Mouse (Mus musculus) liver, embryonic 12.5 days (tissue): Measurements from ENCODE around the gene Urgcp. TPM values are rescaled to one million over a fixed set of nuclear protein-coding genes. Genes with fewer than 3 reads are reported as not detected.

Source experiments
- ATAC-seq: fragments of 200-750 bp; cut with Nextera tagmentation; 2 replicates; pipeline ENCODE4 v1.8.0; 2017; ENCODE audit warnings: moderate number of reproducible peaks, mild to moderate bottlenecking, moderate library complexity
- H3K27ac ChIP-seq: fragments of 300-500 bp; sonication (generic); 2 replicates; pipeline ENCODE4 v1.5.1; 2016; ENCODE audit warnings: mild to moderate bottlenecking
- H3K27me3 ChIP-seq: fragments of 300-500 bp; sonication (generic); replicated peaks from 2 replicates; pipeline ENCODE4 v1.6.1; 2016; ENCODE audit warnings: mild to moderate bottlenecking, moderate library complexity
- H3K36me3 ChIP-seq: fragments of 300-500 bp; sonication (generic); 2 replicates; pipeline ENCODE4 v1.6.1; 2016; ENCODE audit warnings: mild to moderate bottlenecking, moderate library complexity
- H3K4me1 ChIP-seq: fragments of 300-500 bp; sonication (generic); 2 replicates; pipeline ENCODE4 v1.6.1; 2016
- H3K4me2 ChIP-seq: fragments of 300-500 bp; sonication (generic); 2 replicates; pipeline ENCODE4 v1.6.1; 2016; ENCODE audit warnings: mild to moderate bottlenecking, moderate library complexity
- H3K4me3 ChIP-seq: fragments of 300-500 bp; sonication (generic); 2 replicates; pipeline ENCODE4 v1.5.1; 2016; ENCODE audit warnings: mild to moderate bottlenecking, moderate library complexity
- H3K9ac ChIP-seq: fragments of 300-500 bp; sonication (generic); 2 replicates; pipeline ENCODE4 v1.6.1; 2016; ENCODE audit warnings: mild to moderate bottlenecking, moderate library complexity
- H3K9me3 ChIP-seq: fragments of 300-500 bp; sonication (generic); replicated peaks from 2 replicates; pipeline ENCODE4 v1.6.1; 2016; ENCODE audit warnings: mild to moderate bottlenecking, moderate library complexity
- WGBS: fragments of 180-500 bp; shearing (Covaris S2); methylation state at CpG from one replicate; pipeline ENCODE4 v1.1.7; 2016; ENCODE audit not compliant: insufficient replicate concordance; 5-methylcytosine and 5-hydroxymethylcytosine counted together
- polyA plus RNA-seq: library from polyadenylated mRNA; unstranded; fragments of >200 nt; fragmentation: Nextera tagmentation; extraction: Ambion mirVana; gene quantifications from 2 replicates; pipeline ENCODE4 v1.2.1, GENCODE M21; 2016

Urgcp gene
- polyA plus RNA-seq, 1 experiment from 2014 or later = 14.6 TPM

DNA sequence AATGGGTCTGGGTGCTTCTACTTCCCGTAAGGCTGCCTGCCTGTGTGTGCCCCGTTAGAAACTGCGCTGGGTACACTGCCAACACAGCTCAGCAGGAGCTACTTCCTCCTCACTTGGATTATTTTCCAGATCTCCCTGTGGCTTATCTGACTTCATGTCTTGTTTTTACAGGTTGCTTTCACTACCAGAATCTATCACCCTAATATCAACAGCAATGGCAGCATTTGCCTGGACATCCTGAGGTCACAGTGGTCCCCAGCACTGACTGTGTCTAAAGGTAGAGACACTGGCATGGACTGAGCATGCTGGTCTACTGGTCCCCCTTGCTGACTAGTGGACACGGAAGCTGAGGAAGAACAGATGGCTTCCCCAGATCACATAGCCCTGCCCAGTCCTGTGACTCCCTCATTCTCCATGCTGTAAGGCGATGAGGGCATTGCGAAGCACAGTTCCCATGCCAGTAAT lies 17.9 kb upstream of the Urgcp start:
- Histone ChIP-seq H3K9ac (no peak overlapping the region), H3K4me1 (peaks cover 16% of the 10 kb centered on the region), H3K9me3 (no peaks in the 10 kb centered on the region), H3K4me3 (no peak overlapping the region), H3K27ac (no peak overlapping the region), H3K4me2 (no peak overlapping the region), H3K36me3 (peaks cover 6% of the 10 kb centered on the region), H3K27me3 (no peaks in the 10 kb centered on the region)
- 86% methylated on average over 6 of the region's 6 CpGs for WGBS
- ATAC-seq = no peak

DNA sequence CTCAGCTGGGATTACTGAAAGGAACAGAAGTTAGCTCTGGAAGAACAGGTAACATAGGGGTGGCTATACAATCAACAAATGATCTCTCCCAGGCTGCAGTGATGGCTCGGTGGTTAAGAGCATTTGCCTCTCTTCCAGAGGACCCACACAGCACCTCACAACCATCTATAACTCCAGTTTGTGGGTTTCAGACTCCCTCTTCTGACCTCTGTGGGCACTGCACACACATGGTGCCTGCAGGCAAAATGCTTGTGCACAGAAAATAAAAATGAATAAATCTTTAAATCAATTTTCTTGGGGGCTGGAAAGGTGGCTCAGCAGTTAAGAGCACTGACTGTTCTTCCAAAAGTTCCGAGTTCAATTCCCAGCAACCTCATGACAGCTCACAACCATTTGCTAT lies 16.3 kb upstream of the Urgcp start:
- H3K4me3 ChIP-seq = no peak overlapping the region
- no peak overlapping the region for H3K9ac ChIP-seq
- H3K27ac ChIP-seq = no peak overlapping the region
- 54% methylated on average over 2 of the region's 2 CpGs for WGBS
- H3K4me1 ChIP-seq = peaks cover 16% of the 10 kb centered on the region
- no peak for ATAC-seq
- no peaks in the 10 kb centered on the region for H3K27me3 ChIP-seq
- H3K9me3 ChIP-seq = no peaks in the 10 kb centered on the region
- no peak overlapping the region for H3K4me2 ChIP-seq
- H3K36me3 ChIP-seq = peaks cover 6% of the 10 kb centered on the region

DNA sequence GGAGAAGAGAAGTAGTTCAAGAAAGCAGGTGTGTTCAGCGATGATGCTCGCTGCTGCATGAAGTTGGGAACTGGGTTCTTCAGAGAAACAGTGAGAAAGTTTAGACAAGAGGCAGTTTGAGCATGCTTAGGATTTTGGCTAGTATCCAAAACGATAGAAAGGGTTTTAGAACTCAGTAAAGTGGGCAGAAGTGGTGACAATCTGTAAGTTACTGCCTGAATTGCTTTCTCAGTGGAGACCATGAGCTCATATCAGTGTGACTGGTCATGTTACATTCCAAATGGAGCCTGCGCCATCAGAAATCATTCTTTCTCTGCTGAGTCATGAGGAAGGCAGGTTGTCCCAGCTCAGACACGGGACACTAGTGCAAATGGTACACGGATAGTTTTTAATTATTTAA lies 3.8 kb upstream of the Urgcp start:
- H3K4me3 ChIP-seq = no peak overlapping the region
- no peak overlapping the region for H3K4me2 ChIP-seq
- no peaks in the 10 kb centered on the region for H3K27me3 ChIP-seq
- H3K36me3 ChIP-seq = peaks cover 15% of the 10 kb centered on the region
- no peaks in the 10 kb centered on the region for H3K9me3 ChIP-seq
- no peak overlapping the region for H3K9ac ChIP-seq
- WGBS = 79% methylated on average over 6 of the region's 6 CpGs
- ATAC-seq = no peak
- H3K4me1 ChIP-seq = peaks cover 6% of the 10 kb centered on the region
- no peak overlapping the region for H3K27ac ChIP-seq

DNA sequence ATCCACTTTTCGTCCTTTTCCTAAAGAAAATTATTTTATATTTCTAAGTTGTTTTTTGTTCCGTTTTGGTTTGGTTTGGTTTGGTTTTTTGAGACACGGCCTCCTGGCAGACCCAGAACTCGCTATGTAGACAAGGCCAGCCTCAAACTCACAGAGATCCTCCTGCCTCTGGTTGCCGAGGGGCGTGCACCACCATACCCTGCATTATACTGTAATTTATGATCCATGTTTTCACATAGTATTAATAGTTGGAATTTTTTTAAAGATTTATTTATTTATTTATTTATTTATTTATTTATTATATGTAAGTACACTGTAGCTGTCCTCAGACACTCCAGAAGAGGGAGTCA lies 432 bp upstream of the Urgcp start:
- Histone ChIP-seq H3K9me3 (no peaks in the 10 kb centered on the region), H3K9ac (peak overlapping the region; percentile 93), H3K27me3 (no peaks in the 10 kb centered on the region), H3K4me2 (peak overlapping the region; percentile 82), H3K4me3 (peak overlapping the region; percentile 88), H3K36me3 (peaks cover 4% of the 10 kb centered on the region; the same call in 1 of the 2 replicates), H3K4me1 (peaks cover 20% of the 10 kb centered on the region), H3K27ac (peak overlapping the region; percentile 94)
- WGBS = 7% methylated on average over 6 of the region's 6 CpGs
- ATAC-seq = peak; percentile 32; the same call in 1 of the 2 replicates

DNA sequence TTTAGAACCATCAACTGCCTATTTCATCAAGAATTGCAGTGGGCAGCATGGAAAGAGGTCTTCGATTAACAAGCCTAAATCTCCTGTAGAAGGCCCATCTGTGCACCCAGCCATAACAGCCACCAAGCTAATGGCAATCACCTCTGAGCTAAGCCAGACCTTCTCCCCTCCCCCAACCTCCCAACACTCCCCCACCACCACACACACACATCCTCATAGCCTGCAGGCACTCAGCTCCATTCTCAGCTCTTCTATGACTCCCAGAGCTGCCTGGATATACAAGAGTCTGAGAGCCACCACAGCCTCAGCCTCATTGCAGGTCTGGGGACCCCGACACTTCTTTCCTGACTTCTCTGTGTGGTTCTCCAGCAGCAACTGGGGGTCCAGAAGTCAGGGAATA lies 8.4 kb downstream of the Urgcp start:
- Histone ChIP-seq H3K4me1 (no peaks in the 10 kb centered on the region), H3K4me2 (no peak overlapping the region), H3K9me3 (peaks cover 14% of the 10 kb centered on the region), H3K27ac (no peak overlapping the region), H3K9ac (no peak overlapping the region), H3K4me3 (no peak overlapping the region), H3K27me3 (no peaks in the 10 kb centered on the region), H3K36me3 (peaks cover 32% of the 10 kb centered on the region)
- WGBS = 75% methylated on average over 2 of the region's 2 CpGs
- ATAC-seq = no peak

DNA sequence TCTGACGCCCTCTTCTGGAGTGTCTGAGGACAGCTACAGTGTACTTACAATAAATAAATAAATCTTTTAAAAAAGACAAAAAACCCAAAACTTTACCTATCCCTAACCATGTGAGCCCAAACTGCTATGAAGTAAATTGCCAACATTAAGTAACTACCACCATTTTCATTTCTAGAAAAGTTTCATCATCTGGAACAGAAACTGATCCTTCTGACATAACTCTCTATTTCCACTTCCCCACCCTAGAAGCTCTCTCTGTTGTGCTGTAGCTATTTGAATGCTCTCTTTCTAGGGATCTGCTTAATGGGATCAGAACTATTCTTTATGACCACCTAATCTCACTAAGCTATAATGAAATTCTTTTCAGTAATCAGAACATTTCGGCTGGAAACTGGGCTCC lies 17.2 kb downstream of the Urgcp start:
- no peak overlapping the region for H3K4me3 ChIP-seq

DNA sequence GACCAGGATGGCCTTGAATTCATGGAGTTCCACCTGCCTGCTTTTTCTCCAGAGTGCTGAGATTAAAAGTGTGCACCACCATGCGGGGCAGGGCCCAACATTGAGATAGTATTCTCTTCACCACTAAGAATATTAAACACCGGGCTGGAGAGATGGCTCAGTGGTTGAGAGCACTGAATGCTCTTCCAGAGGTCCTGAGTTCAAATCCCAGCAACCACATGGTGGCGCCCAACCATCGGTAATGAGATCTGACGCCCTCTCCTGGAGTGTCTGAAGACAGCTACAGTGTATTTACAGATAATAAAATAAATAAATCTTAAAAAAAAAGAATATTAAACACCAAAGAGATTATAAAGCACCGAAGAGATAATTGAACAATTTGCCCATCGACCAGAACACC lies 20.1 kb downstream of the Urgcp start:
- ATAC-seq = no peak
- 61% methylated on average over 7 of the region's 7 CpGs for WGBS

More for the DNA sequence above, 17.2 kb downstream of the Urgcp start:
- Histone ChIP-seq H3K9me3 (no peaks in the 10 kb centered on the region), H3K4me2 (no peak overlapping the region), H3K4me1 (peaks cover 23% of the 10 kb centered on the region), H3K27ac (no peak overlapping the region), H3K27me3 (no peaks in the 10 kb centered on the region), H3K9ac (no peak overlapping the region), H3K36me3 (peaks cover 6% of the 10 kb centered on the region; the same call in 1 of the 2 replicates)
- no peak for ATAC-seq
- WGBS = 72% methylated on average over 2 of the region's 2 CpGs

DNA sequence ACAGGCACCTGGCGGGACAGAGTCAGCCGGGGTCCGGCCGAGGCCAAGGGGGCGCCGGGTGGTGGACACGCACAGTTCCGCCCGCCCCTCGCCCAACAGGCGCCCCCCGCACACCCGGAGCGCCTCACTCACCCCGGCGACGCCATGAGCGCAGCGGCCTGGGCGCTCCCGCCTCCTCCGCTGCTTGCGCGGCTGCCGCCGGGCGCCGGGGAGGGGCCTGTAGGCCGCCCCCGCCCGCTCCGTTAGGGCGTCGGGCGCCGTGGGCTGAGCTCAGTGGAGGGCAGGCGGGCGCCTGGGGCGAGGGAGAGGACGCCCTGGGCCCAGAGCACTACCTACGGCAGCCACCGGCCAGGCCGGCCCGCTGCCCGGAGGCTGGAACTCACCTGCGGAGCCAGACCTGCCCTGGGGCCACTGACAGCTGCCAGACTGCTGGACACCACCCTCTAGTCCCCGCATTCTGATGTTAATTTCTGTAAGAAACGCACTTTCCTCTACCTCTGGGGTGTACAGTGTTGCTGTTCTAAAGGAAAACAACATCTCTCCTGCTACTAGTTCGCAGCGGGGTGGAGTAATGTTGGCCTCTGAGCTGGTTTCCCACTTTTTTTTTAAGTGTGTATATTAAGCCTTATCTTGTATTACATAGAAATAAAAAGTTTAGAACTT lies 21.1 kb downstream of the Urgcp start:
- ATAC-seq = peak; percentile 99
- Histone ChIP-seq H3K9ac (peak overlapping the region; percentile 99), H3K4me2 (peak overlapping the region; percentile 94), H3K27ac (peak overlapping the region; percentile 85), H3K4me3 (peak overlapping the region; percentile 99), H3K4me1 (peaks cover 36% of the 10 kb centered on the region), H3K36me3 (no peaks in the 10 kb centered on the region), H3K9me3 (no peaks in the 10 kb centered on the region), H3K27me3 (no peaks in the 10 kb centered on the region)
- under 1% methylated on average over 49 of the region's 50 CpGs for WGBS

More for the DNA sequence above, 20.1 kb downstream of the Urgcp start:
- Histone ChIP-seq H3K9ac (no peak overlapping the region), H3K27ac (no peak overlapping the region), H3K36me3 (no peaks in the 10 kb centered on the region), H3K27me3 (no peaks in the 10 kb centered on the region), H3K4me3 (no peak overlapping the region), H3K9me3 (no peaks in the 10 kb centered on the region), H3K4me2 (peak overlapping the region; percentile 94; the same call in 1 of the 2 replicates), H3K4me1 (peaks cover 35% of the 10 kb centered on the region)

DNA sequence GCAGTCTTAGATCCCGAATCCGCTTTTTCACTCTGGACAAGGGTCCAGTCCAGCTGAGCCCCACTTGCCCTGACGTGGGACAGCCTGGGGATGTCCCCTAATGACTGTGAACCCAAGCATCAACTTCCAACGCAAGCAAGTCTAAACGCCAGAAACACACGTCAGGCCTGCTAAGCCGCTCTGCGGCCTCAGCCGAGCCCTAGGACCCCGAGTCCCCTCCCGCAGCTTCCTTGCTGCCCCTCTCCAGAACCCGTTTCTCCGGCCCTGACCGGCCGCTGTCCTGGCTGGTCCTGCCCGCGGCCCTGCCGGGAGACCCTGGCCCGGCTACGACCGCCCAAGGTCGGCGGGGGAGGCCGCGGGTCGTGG lies 21.6 kb downstream of the Urgcp start:
- peak overlapping the region; percentile 99 for H3K9ac ChIP-seq
- H3K9me3 ChIP-seq = no peaks in the 10 kb centered on the region
- H3K36me3 ChIP-seq = no peaks in the 10 kb centered on the region
- 3% methylated on average over 26 of the region's 26 CpGs for WGBS
- ATAC-seq = peak; percentile 52
- peak overlapping the region; percentile 94 for H3K4me2 ChIP-seq
- H3K4me1 ChIP-seq = peaks cover 36% of the 10 kb centered on the region
- peak overlapping the region; percentile 99 for H3K4me3 ChIP-seq
- peak overlapping the region; percentile 85 for H3K27ac ChIP-seq
- no peaks in the 10 kb centered on the region for H3K27me3 ChIP-seq

DNA sequence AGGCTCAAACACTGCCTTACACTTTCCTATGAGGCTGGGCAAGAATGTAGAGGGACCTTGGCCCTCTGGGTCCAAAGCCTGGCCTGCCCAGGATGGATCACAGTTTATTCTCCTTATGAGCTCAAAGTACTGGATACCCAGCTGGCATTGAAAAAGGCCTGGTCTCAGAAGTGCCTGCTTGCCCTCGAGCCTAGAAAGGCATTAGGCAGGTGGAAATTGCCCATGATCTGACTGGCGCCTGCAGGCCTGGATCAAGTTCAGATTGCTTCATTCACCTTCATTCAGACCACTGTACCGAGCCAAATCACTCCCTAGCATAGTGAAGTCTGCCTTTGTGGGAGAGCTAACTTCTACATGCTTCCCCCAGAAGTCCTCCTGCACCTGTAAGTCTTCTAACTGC lies 22.3 kb downstream of the Urgcp start:
- Histone ChIP-seq H3K9ac (peak overlapping the region; percentile 99), H3K4me2 (peak overlapping the region; percentile 94), H3K9me3 (no peaks in the 10 kb centered on the region), H3K36me3 (peaks cover under 1% of the 10 kb centered on the region; the same call in 1 of the 2 replicates), H3K4me3 (peak overlapping the region; percentile 99), H3K27ac (peak overlapping the region; percentile 4), H3K27me3 (no peaks in the 10 kb centered on the region), H3K4me1 (peaks cover 41% of the 10 kb centered on the region)
- WGBS = 72% methylated on average over 3 of the region's 3 CpGs
- ATAC-seq = no peak

DNA sequence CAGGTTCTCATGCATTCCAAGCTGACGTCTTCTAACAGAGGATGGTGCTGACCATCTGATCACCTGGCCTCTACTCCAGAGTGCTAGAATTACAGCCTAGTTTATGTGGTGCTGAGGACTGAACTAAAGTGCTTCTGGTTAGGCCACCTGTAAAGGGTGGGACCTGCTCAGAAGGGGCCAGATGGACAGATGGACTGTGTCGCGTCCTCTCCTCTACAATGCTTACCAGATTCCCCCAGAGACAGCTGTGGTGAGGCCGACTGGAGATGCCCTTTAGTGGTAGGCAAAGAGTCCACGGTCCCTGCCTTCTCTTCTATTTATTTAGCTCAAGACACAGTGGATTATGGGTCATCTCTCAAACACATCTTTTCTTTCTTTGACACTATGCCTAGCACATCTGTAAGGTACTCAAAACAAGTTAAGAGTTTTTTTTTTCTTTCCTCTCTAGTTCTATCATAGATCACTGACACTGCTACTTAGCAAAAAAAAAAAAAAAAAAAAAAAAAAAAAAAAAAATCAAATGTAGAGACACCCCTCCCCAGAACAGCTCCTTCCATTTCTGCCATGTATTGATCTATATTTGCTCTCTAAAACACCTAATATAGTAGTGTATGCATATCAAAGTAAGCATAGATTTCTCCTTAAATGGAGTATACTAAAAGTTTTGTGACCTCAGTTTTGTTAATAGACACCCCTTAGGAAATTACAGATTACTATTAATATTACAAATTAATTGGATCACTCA lies 23.1 kb downstream of the Urgcp start:
- Histone ChIP-seq H3K4me3 (no peak overlapping the region), H3K9ac (no peak overlapping the region)
- WGBS = 80% methylated on average over 5 of the region's 5 CpGs

DNA sequence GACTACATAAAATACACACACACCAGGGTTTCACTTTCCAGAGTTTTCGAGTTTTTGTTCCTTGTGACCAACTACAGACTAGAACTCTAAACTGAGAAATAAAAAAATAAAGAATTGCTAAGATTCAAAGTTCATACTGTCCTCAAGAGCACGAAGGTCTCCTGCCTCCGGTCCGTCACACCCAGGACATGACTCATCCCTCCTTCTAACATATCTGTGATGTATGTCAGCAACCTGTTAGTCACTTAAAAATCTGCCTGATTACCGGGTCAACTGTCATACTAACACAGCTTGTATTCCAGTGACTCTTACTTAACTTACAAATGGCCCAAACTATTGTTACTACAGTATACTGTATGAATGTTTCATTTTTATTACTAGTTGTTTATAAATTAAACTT lies 25.0 kb downstream of the Urgcp start:
- Histone ChIP-seq H3K4me2 (no peak overlapping the region), H3K4me3 (no peak overlapping the region), H3K27me3 (no peaks in the 10 kb centered on the region), H3K9me3 (no peaks in the 10 kb centered on the region), H3K4me1 (peaks cover 57% of the 10 kb centered on the region), H3K36me3 (peaks cover 5% of the 10 kb centered on the region; the same call in 1 of the 2 replicates), H3K9ac (no peak overlapping the region), H3K27ac (no peak overlapping the region)
- no peak for ATAC-seq
- WGBS = 56% methylated on average over 5 of the region's 5 CpGs

More for the DNA sequence above, 23.1 kb downstream of the Urgcp start:
- Histone ChIP-seq H3K4me2 (no peak overlapping the region), H3K27me3 (no peaks in the 10 kb centered on the region), H3K4me1 (peaks cover 48% of the 10 kb centered on the region), H3K9me3 (no peaks in the 10 kb centered on the region), H3K27ac (no peak overlapping the region), H3K36me3 (peaks cover 5% of the 10 kb centered on the region; the same call in 1 of the 2 replicates)
- ATAC-seq = no peak
